Mouse (Mus musculus) G1E (cell line): ENCODE data around the gene 4930505A04Rik.

Source experiments
- CTCF ChIP-seq: IDR thresholded peaks from 2 replicates; pipeline ENCODE4 v1.5.1; 2012; ENCODE audit warnings: low read depth, low read length, inconsistent platforms, mixed read lengths
- GATA1 ChIP-seq: IDR thresholded peaks from 2 replicates; pipeline ENCODE4 v1.6.1; 2012; ENCODE audit warnings: borderline replicate concordance, low read length, inconsistent platforms, mixed read lengths
- GATA2 ChIP-seq: IDR thresholded peaks from 2 replicates; pipeline ENCODE4 v1.6.1; 2012; ENCODE audit warnings: low read depth, low read length, inconsistent platforms, borderline replicate concordance
- POLR2AphosphoS5 ChIP-seq: IDR thresholded peaks from 2 replicates; pipeline ENCODE4 v1.6.1; 2012; ENCODE audit warnings: low read depth, low read length, inconsistent platforms; ENCODE audit not compliant: insufficient replicate concordance
- TAL1 ChIP-seq: conservative IDR thresholded peaks from 2 replicates; pipeline ENCODE4 v1.6.1; 2012; ENCODE audit warnings: low read depth, low read length, inconsistent platforms, mixed read lengths

DNA sequence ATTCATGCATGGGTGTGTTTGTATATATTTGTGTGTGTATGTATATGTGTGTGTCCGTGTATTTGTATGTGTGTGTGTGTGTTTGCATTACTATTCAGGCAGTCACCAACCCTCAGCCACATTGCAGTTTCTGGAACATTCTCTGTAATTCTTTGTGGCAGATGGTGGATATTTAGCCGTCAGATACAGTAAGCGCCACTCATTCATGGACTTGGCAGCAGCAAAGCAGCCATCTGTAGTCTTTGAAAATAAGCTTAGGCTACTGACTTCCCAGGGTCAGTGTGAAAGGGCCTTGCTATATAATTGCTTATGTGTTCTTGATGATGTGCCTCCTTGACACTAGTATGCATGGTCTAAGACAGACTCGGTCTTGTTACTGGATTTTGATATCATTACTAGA, 36.6 kb upstream of the 4930505A04Rik start:
- no peak for TF ChIP-seq CTCF
- TF ChIP-seq GATA2 = no peak
- no peak for TF ChIP-seq POLR2AphosphoS5
- TF ChIP-seq GATA1 = no peak
- TF ChIP-seq TAL1 = no peak
